Mouse (Mus musculus) testis, postnatal 10 days (tissue): ENCODE results near the gene Htr2b.
A peak's percentile ranks its signal among the peaks of the same experiment; 100 is the strongest.

ENCODE experiments used
- DNase-seq: peaks from one replicate; pipeline ENCODE4 v3.0.0; 2021; ENCODE audit warnings: low spot score

The Htr2b gene

GRCm38 (mm10) chr1:86111779-86112178 is at the start of gene Htr2b:
Gene Htr2b, minus strand, starts transcription at chr1:86111970.
- peak; percentile 50 for DNase-seq

GRCm38 (mm10) chr1:86161061-86161460 is 49.3 kb upstream of the Htr2b start:
- no peak for DNase-seq

GRCm38 (mm10) chr1:86160479-86160878 is 48.7 kb upstream of the Htr2b start:
- DNase-seq = no peak

- DNase-seq = no peak
Observed at GRCm38 (mm10) chr1:86160059-86160458, 48.3 kb upstream of the Htr2b start.

- no peak for DNase-seq
Observed at GRCm38 (mm10) chr1:86156595-86156994, 44.8 kb upstream of the Htr2b start.

GRCm38 (mm10) chr1:86156075-86156474 is 44.3 kb upstream of the Htr2b start:
- no peak for DNase-seq

- DNase-seq = no peak
Observed at GRCm38 (mm10) chr1:86154824-86155164, 43.0 kb upstream of the Htr2b start.

GRCm38 (mm10) chr1:86154133-86154823 is 42.5 kb upstream of the Htr2b start, which contains the start of gene Armc9:
Gene Armc9, plus strand, starts transcription at chr1:86154780.
- peak; percentile 95 for DNase-seq

GRCm38 (mm10) chr1:86152618-86153017 is 40.8 kb upstream of the Htr2b start:
- DNase-seq = no peak

- DNase-seq = no peak
Observed at GRCm38 (mm10) chr1:86151376-86151775, 39.6 kb upstream of the Htr2b start.

- no peak for DNase-seq
Observed at GRCm38 (mm10) chr1:86150929-86151328, 39.2 kb upstream of the Htr2b start.

GRCm38 (mm10) chr1:86148161-86148560 is 36.4 kb upstream of the Htr2b start:
- no peak for DNase-seq

- no peak for DNase-seq
Observed at GRCm38 (mm10) chr1:86147557-86147956, 35.8 kb upstream of the Htr2b start.

GRCm38 (mm10) chr1:86146293-86146692 is 34.5 kb upstream of the Htr2b start:
- no peak for DNase-seq

- peak; percentile 50 for DNase-seq
Observed at GRCm38 (mm10) chr1:86144001-86144944, 32.5 kb upstream of the Htr2b start.

- no peak for DNase-seq
Observed at GRCm38 (mm10) chr1:86143165-86143564, 31.4 kb upstream of the Htr2b start.

GRCm38 (mm10) chr1:86141081-86141480 is 29.3 kb upstream of the Htr2b start:
- DNase-seq = no peak

- no peak for DNase-seq
Observed at GRCm38 (mm10) chr1:86135315-86135714, 23.5 kb upstream of the Htr2b start.

- no peak for DNase-seq
Observed at GRCm38 (mm10) chr1:86133337-86133736, 21.6 kb upstream of the Htr2b start, which contains the start of gene Gm21972. Gene Gm21972, plus strand, starts transcription at chr1:86133637.

- DNase-seq = no peak
Observed at GRCm38 (mm10) chr1:86126036-86126435, 14.3 kb upstream of the Htr2b start.

- no peak for DNase-seq
Observed at GRCm38 (mm10) chr1:86119549-86119948, 7.8 kb upstream of the Htr2b start.

GRCm38 (mm10) chr1:86114141-86114540 is 2.4 kb upstream of the Htr2b start:
- no peak for DNase-seq

GRCm38 (mm10) chr1:86105054-86105453 is 6.7 kb downstream of the Htr2b start:
- no peak for DNase-seq
